Mouse (Mus musculus): ENCODE data around the gene Gimap4.
A peak's percentile ranks its signal among the peaks of the same experiment; 100 is the strongest.
"Not testable (repeated sequence)": the region's sequence is repeated elsewhere in the genome, so short reads cannot be mapped to it uniquely, and the experiment has no call there.

Gene Gimap4

DNA sequence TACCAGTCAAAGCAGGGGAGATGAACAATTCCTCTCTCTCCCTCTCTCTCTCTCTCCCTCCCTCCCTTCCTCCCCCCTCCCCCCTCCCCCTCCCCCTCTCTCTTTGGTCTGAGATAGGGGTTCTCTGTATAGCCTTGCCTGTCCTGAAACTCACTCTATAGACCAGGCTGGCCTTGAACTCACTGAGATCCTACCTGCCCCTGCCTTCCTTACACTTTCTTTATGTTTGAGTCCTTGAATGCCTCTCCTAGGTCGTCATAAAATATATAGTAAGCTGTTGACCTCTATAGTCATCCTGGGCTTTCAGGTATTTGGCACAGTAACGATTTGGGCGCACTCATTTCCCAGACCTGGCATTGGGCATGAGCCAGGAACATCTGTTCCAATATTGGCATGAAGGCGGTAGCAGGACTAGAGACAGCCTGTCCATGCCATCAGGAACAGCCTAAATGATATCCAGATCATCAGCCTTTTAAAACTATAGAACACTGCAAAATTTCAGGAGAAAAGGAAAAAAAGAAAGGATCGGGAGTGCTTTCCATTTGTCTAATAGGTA, 7.4 kb upstream of the Gimap4 start:
- peak; percentile 15 for DNase-seq

DNA sequence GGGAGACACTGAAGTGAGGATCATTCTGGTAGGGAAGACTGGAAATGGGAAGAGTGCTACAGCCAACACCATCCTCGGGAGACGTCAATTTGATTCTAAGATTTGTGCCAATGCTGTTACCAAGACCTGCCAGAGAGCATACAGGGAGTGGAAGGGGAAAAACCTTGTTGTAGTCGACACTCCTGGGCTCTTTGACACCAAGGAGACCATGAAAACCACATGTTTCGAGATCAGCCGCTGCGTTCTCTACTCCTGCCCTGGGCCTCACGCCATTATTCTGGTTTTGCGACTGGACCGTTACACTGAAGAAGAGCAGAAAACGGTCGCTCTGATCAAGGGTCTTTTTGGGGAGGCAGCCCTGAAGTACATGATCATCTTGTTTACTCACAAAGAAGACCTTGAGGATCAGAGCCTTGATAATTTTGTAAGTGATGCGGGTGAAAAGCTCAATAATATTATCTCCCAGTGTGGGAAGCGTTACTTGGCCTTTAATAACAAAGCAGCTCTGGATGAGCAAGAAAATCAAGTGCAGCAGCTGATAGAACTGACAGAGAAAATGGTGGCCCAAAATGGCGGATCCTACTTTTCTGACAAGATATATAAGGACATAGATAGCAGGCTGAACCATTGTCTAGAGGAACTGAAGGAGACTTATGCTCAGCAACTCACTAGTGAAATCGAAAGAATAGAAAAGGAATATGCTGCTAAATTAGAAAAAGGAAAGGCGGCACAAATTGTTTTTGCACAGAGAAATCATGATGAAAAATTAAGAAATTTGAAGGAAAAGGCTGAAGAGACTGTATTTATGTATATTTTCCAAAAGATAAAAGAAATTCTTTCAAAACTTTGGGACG, 6.6 kb upstream of the Gimap4 start:
- DNase-seq, result peak; percentile 44

GRCm38 (mm10) chr6:48678391-48678790, 6.0 kb upstream of the Gimap4 start:
- DNase-seq, result no peak

DNA sequence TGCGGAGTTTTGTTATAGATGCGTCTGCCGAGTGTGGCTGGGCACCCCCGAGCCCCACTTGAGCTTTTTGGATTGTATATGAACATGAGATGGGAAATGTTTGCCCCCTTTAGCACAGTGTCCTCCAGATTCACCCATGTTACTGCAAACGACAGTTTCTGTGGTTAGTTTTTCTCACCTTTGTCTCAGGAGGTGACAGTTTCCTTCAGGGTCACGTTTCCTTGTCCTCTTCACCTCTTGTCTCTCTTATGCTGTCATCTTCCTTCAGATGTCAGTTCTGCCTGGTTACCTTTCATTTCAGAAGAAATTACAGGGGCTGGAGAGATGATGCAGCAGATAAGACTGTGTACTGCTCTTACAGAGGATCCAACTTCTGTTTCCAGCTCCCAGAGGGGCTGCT, 4.6 kb upstream of the Gimap4 start:
- no peak for DNase-seq

- DNase-seq, result peak; percentile 17
Measured at GRCm38 (mm10) chr6:48680421-48680820, 3.9 kb upstream of the Gimap4 start.

GRCm38 (mm10) chr6:48681472-48682090, 2.8 kb upstream of the Gimap4 start:
- peak; percentile 11 for DNase-seq

- no peak for DNase-seq
Measured at GRCm38 (mm10) chr6:48682271-48682670, 2.1 kb upstream of the Gimap4 start.

- DNase-seq, result not testable (repeated sequence)
Measured at GRCm38 (mm10) chr6:48683263-48683821, 1.0 kb upstream of the Gimap4 start.

DNA sequence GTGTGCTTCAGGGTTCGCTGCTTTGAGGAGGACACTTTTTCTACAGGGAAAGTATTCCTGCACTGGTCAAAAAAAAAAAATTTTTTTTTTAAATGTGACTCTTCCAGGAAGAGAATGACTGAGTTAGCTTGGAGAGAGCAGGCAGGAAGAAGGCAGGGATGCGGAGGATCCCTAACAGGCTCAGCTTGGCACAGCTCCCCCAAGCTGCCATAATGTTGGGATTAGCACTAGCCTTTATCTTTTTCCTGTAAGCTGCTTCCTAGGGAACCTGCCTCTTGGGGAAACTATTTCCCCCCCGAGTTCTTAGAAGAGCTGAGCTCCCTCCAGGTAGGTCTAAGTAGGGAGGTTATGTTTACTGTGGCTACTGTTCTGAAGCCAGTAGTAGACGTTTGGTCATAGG, 457 bp downstream of the Gimap4 start:
- DNase-seq, result peak; percentile 6

GRCm38 (mm10) chr6:48685251-48685650, 902 bp downstream of the Gimap4 start:
- peak; percentile 13 for DNase-seq

GRCm38 (mm10) chr6:48685694-48686665, 1.6 kb downstream of the Gimap4 start:
- DNase-seq, result peak; percentile 25

- DNase-seq, result no peak
Measured at GRCm38 (mm10) chr6:48687077-48687476, 2.7 kb downstream of the Gimap4 start.

GRCm38 (mm10) chr6:48689320-48689719, 5.0 kb downstream of the Gimap4 start:
- DNase-seq, result no peak

DNA sequence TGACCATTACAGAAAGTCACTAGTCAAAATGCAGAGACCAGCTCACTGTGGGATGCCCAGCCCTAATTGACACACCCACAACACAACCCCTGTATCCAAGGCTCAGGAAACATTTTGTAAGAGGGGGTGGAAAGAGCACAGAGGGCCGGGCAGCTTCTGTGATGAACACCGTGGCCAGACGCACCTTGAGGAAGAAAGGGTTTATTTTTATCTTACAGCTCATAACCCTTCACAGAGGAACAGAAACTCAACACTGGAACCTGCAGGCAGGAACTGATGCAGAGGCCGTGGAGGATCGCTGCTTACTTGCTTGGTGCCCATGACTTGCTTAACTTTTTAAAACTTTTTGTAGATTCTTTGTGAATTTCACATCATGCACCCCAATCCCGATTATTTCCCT, 8.6 kb downstream of the Gimap4 start:
- DNase-seq, result no peak

DNA sequence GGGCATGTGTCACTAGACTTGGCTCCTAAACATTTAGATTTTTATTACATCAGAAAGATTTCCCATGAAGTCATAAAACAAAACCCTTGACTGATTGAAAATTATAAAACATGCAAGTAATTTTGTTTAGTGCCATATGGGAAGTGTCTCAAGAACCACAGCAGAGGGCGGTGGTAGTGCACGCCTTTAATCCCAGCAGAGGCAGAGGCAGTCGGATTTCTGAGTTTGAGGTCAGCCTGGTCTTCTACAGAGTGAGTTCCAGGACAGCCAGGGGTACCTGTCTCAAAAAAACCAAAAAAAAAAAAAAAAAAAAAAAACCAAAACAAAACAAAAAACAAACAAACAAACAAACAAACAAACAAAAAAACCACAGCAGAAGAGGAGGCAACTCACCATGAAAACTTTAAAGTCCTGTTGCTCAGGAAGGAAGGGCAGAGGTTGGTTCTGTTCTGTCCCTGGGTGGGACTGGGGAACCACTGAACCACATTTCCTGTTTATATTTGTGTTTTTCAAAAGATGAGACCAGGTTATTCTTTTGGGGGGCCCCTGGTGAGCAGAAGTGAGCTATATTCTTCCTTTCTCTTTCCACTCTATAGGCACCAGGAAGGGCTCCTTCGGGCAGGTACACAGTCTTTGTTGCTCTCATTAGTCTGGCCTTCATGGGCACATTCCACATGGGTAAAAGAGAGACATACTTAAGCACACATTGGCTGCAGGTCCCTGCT, 12.6 kb downstream of the Gimap4 start:
- DNase-seq, result no peak

DNA sequence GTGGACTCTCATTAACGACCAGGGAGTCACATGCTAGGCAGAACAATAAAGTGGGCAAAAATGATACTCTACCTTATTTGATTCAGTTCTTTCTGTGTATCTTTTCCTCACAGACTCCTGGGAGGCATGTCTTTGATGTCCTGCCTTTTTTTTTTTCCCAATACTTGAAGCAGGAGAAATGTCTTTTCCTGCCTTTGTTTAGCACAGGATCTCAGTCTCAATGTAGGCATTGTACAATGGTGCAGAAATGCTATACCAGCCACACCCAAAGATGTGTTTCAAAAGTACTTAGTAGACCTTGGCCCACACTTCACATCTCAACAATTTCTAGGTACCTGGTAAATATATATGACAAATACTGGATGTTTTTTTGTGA, 13.2 kb downstream of the Gimap4 start:
- no peak for DNase-seq

- no peak for DNase-seq
Measured at GRCm38 (mm10) chr6:48698066-48698856, 13.9 kb downstream of the Gimap4 start.

DNA sequence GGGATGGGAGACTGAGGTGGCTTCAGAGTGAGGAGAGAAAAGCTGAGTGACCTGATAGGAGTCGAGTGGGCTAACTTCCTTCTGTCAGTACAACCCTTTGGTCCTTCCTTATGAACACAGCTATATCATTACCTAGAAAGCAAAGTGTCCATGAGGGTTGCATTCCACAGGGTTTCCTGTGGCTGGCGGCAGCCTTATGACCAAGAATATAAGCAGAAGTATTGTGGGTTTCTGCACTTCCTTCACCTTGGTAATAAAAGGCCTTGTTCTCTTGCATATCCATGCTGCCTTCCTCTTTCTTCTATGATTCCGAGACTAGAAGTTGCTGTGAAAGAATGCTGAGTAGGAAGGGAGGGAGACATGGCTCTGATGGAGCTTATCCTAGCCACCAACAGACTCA, 14.5 kb downstream of the Gimap4 start:
- DNase-seq, result no peak

DNA sequence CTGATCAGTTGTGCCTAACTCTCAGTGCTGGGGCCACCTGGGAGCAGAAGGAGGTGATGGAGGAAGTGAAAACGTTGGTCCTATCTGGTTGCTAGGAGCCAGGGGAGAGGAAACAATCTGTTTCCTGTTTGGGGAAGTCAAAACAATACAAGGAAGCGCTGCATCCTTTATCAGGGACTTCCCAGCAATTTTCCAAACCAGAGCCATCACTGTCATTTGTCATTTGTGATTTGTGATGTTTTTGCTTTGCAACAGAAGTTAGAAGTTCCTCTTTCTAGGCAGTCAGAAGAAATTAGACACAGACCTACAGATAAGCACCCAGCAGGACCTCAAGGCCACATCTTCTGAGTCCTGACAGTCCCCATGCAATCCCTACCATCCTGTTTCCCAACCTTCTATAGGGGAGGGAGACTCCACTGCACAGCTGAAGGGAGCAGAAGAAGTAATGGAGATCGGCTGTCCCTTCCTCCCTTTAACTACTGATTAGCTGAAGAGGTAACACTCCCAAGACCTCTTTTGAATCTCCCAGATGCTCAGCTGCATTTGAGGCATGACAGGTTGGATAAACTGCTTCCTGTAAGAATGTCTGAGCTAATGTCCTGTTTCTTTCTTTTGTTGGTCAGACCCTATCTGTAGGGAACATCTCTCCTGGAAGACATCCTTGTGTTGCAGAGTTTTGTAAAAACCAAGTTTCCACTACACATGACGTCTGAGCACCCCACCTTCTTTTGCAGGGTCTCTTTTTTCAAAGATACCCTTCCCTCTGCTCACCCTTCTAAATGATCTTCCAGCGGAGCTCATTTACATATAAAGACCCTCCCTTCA, 16.1 kb downstream of the Gimap4 start:
- no peak for DNase-seq

DNA sequence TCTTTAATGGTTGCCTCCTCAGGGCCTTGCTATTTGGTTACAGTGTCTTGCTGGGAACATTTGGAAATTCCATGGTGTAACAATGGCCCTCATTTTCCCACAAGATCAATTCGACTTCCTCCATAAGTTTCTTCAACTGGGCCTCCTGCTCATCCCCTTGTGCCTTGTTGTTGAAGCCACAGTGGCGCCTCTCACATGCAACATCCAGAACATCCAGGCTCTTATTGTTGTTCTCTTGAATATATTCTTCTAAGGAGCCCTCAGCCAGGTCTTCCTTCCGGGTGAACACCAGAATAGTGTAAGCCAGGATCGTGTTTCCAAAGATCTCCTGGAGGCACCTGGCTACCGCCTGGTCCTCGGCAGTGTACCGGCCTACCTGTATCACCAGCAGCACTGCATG, 17.8 kb downstream of the Gimap4 start:
- DNase-seq, result no peak
